Mouse (Mus musculus) midbrain, embryonic 14.5 days (tissue): ENCODE measurements around the gene Krt14. TPM values are rescaled to one million over a fixed set of nuclear protein-coding genes. Genes with fewer than 3 reads are reported as not detected.
A peak's percentile ranks its signal among the peaks of the same experiment; 100 is the strongest.

ENCODE experiments used
- ATAC-seq: fragments of 200-750 bp; cut with Nextera tagmentation; 2 replicates; pipeline ENCODE4 v1.8.0; 2017; ENCODE audit warnings: moderate number of reproducible peaks, moderate library complexity; ENCODE audit not compliant: low FRiP score, low TSS enrichment
- DNase-seq: peaks from one replicate; pipeline ENCODE4 v3.0.0-alpha.2; 2015
- H3K27ac ChIP-seq: fragments of 300-500 bp; sonication (generic); replicated peaks from 2 replicates; pipeline ENCODE4 v1.5.1; 2014; ENCODE audit warnings: mild to moderate bottlenecking, low read depth, low read length, moderate library complexity
- H3K27me3 ChIP-seq: fragments of 300-500 bp; sonication (generic); 2 replicates; pipeline ENCODE4 v1.6.1; 2014; ENCODE audit warnings: low read length, control low read depth, mixed read lengths; ENCODE audit not compliant: control insufficient read depth, insufficient read depth
- H3K36me3 ChIP-seq: fragments of 300-500 bp; sonication (generic); 2 replicates; pipeline ENCODE4 v1.6.1; 2014; ENCODE audit warnings: low read length, control low read depth; ENCODE audit not compliant: control insufficient read depth, insufficient read depth
- H3K4me1 ChIP-seq: fragments of 300-500 bp; sonication (generic); 2 replicates; pipeline ENCODE4 v1.6.1; 2014; ENCODE audit warnings: mild to moderate bottlenecking, antibody characterized with exemption, low read length, control low read depth; ENCODE audit not compliant: control insufficient read depth, insufficient read depth
- H3K4me2 ChIP-seq: fragments of 300-500 bp; sonication (generic); 2 replicates; pipeline ENCODE4 v1.6.1; 2014; ENCODE audit warnings: mild to moderate bottlenecking, low read length, moderate library complexity
- H3K4me3 ChIP-seq: fragments of 300-500 bp; sonication (generic); replicated peaks from 2 replicates; pipeline ENCODE4 v1.5.1; 2014; ENCODE audit warnings: low read depth, low read length
- H3K9ac ChIP-seq: fragments of 300-500 bp; sonication (generic); replicated peaks from 2 replicates; pipeline ENCODE4 v1.6.1; 2014; ENCODE audit warnings: mild to moderate bottlenecking, low read length, moderate library complexity
- H3K9me3 ChIP-seq: fragments of 300-500 bp; sonication (generic); 2 replicates; pipeline ENCODE4 v1.6.1; 2016; ENCODE audit warnings: low read length, control low read depth, mixed read lengths; ENCODE audit not compliant: control insufficient read depth
- WGBS: fragments of 180-500 bp; shearing (Covaris S2); extraction: QIAGEN DNeasy Blood & Tissue Kit; methylation state at CpG from one replicate; pipeline ENCODE4 v1.1.7; 2014; 5-methylcytosine and 5-hydroxymethylcytosine counted together
- polyA plus RNA-seq: library from polyadenylated mRNA; unstranded; fragments of >200 nt; fragmentation: Nextera tagmentation; extraction: Ambion mirVana; gene quantifications from 2 replicates; pipeline ENCODE4 v1.2.1, GENCODE M21; 2014

Gene Krt14
- polyA plus RNA-seq, 1 experiment from 2014 or later: not detected

DNA sequence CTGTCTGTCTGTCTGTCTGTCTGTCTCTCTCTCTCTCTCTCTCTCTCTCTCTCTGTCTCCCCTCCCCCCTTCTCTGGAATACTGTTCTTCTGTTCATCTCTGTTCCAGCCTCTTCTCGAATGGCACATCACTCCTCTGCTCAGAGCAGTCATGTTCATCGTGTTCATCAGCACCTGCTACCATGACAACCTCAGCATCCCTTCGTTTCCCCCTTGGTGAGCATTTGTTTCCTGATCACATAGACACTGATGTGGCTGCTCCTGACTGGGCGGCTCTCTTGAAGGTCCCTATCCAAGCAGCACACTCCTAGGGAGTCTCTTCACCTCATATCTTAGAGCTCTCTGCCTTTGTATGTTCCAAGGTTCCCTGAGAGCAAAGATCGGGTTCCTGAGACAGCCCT lies 29.0 kb downstream of the Krt14 start:
- Histone ChIP-seq H3K36me3 (no peaks in the 10 kb centered on the region), H3K9ac (no peak overlapping the region), H3K27me3 (no peaks in the 10 kb centered on the region), H3K9me3 (no peaks in the 10 kb centered on the region), H3K4me2 (no peak overlapping the region), H3K4me1 (no peaks in the 10 kb centered on the region), H3K27ac (no peak overlapping the region), H3K4me3 (no peak overlapping the region)
- ATAC-seq (no peak), DNase-seq (no peak)
- WGBS: 75% methylated on average over 5 of the region's 5 CpGs

GRCm38 (mm10) chr11:100176791-100177190 lies 30.6 kb downstream of the Krt14 start:
- no peaks in the 10 kb centered on the region for H3K36me3 ChIP-seq
- no peaks in the 10 kb centered on the region for H3K27me3 ChIP-seq
- DNase-seq (no peak), ATAC-seq (no peak)
- WGBS: 86% methylated on average over 9 of the region's 9 CpGs
- no peak overlapping the region for H3K9ac ChIP-seq
- no peak overlapping the region for H3K4me3 ChIP-seq
- H3K27ac ChIP-seq: no peak overlapping the region
- H3K4me2 ChIP-seq: no peak overlapping the region
- no peaks in the 10 kb centered on the region for H3K4me1 ChIP-seq
- H3K9me3 ChIP-seq: no peaks in the 10 kb centered on the region

DNA sequence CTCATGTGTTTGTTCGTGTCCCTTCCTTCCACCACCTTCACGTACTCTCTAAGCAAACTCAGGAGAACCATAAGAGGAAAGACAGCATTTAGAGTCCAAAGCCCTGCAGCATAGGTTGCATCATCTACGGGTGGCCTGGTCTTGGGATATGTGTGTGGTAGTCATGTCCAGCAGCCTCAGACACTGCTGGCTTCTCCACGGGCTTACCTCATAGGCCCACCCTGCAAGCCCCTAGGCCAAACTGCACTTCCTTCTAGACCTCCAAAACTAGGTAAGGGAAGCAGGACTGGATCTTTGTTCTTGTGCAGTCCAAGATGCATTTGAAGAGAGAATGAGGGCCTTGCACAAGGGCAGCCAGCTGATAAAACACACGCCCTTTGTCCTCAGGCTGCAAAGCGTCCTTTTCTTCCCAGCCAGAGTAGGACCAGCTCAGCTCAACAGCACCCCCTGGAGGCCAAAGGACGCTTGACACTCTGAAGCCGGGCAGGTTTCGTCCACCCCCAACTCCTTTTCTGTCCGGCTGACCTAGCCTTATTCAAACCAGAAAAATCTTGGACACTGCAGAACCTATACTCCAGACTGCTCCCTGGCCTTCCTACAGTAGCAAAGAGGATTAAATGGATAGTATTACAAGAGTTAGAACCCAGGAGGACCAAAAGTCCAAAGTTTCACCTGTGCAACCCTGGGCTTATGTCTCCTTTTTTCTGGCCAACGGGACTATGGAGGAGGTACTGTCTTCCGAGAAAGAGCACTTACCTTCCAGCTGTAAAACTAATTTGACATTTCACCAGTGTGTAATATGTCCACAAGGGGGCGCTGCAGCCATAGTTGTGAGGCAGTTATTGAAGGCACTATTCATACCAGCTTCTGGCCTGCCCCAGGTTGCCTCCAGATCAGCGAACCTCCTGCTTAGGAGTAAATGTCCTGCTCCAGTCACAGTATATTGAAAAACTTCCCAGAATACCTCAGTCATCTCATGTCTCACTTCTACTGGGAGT lies 38.3 kb downstream of the Krt14 start:
- 32% methylated on average over 14 of the region's 14 CpGs for WGBS

DNA sequence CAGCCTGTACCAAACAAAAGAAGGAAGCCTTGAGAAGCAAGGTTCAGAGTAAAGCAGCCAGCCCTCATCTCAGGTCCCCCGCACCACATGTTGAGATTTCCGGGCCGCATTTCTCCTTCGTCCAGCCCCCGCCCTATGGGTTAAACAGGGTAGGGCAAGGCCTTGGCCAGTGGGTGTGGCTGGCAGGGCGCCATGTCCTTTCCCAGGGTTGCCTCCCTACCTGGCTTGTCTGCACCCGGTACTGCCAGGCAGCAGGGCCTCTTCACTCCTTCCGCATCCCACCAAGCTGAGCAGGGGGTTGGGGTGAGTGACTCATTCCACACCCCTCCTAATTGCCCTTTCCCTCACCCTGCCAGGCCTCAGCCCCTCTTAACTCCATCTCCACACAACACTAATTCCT lies 39.3 kb downstream of the Krt14 start:
- Histone ChIP-seq H3K4me1 (no peaks in the 10 kb centered on the region), H3K27ac (no peak overlapping the region), H3K9me3 (no peaks in the 10 kb centered on the region), H3K36me3 (no peaks in the 10 kb centered on the region), H3K9ac (no peak overlapping the region), H3K4me3 (no peak overlapping the region), H3K4me2 (no peak overlapping the region), H3K27me3 (no peaks in the 10 kb centered on the region)
- DNase-seq (no peak), ATAC-seq (no peak)
- 80% methylated on average over 8 of the region's 8 CpGs for WGBS

More for the DNA sequence above, 38.3 kb downstream of the Krt14 start:
- H3K4me2 ChIP-seq: no peak overlapping the region
- no peaks in the 10 kb centered on the region for H3K36me3 ChIP-seq
- H3K27me3 ChIP-seq: no peaks in the 10 kb centered on the region
- H3K4me1 ChIP-seq: no peaks in the 10 kb centered on the region
- H3K9me3 ChIP-seq: no peaks in the 10 kb centered on the region
- ATAC-seq: no peak
- H3K27ac ChIP-seq: no peak overlapping the region
- H3K4me3 ChIP-seq: no peak overlapping the region
- no peak overlapping the region for H3K9ac ChIP-seq
- peak; percentile 80 for DNase-seq

GRCm38 (mm10) chr11:100164392-100164791 lies 43.0 kb downstream of the Krt14 start:
- H3K27me3 ChIP-seq: no peaks in the 10 kb centered on the region
- H3K36me3 ChIP-seq: no peaks in the 10 kb centered on the region
- no peak for ATAC-seq
- DNase-seq: no peak
- H3K4me3 ChIP-seq: no peak overlapping the region
- H3K9me3 ChIP-seq: no peaks in the 10 kb centered on the region
- WGBS: 74% methylated on average over 7 of the region's 7 CpGs
- H3K27ac ChIP-seq: no peak overlapping the region
- no peaks in the 10 kb centered on the region for H3K4me1 ChIP-seq
- no peak overlapping the region for H3K9ac ChIP-seq
- no peak overlapping the region for H3K4me2 ChIP-seq

DNA sequence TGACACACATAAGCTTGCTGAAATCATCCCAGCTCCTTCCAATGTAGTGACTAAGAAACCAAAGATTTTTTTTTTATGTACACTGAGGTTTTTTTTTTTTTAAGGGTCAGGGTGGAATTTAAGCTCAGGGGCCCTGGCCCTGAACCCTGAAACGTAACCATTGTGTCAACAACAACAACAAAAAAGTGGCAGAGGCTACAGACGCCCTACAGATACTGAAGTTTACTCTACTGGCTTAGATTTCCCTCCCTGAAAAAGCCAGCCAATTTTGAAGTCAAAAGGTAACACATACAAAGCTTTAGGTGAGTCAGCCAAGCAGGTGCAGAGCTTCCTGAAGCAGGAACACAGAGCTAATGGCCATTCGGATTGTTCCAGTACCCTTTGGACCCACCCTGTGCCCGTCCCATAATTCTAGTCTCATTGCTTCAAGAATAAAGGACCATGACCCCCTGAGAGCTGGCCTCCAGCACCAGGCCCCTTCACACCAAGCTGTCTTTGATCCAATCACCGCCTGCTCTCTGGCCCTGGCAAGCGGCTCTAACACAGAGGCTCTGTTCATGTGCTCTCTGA lies 49.4 kb downstream of the Krt14 start:
- H3K9ac ChIP-seq: no peak overlapping the region
- no peaks in the 10 kb centered on the region for H3K4me1 ChIP-seq
- ATAC-seq (no peak), DNase-seq (no peak)
- H3K4me3 ChIP-seq: no peak overlapping the region
- WGBS: 72% methylated on average over 6 of the region's 6 CpGs
- no peaks in the 10 kb centered on the region for H3K36me3 ChIP-seq
- H3K27me3 ChIP-seq: no peaks in the 10 kb centered on the region
- H3K9me3 ChIP-seq: no peaks in the 10 kb centered on the region
- no peak overlapping the region for H3K27ac ChIP-seq
- no peak overlapping the region for H3K4me2 ChIP-seq

- no peaks in the 10 kb centered on the region for H3K27me3 ChIP-seq
- no peak for ATAC-seq
- H3K4me2 ChIP-seq: no peak overlapping the region
- DNase-seq: no peak
- H3K9ac ChIP-seq: no peak overlapping the region
- H3K36me3 ChIP-seq: no peaks in the 10 kb centered on the region
- no peak overlapping the region for H3K4me3 ChIP-seq
- H3K27ac ChIP-seq: no peak overlapping the region
- H3K4me1 ChIP-seq: no peaks in the 10 kb centered on the region
- 83% methylated on average over 3 of the region's 3 CpGs for WGBS
- H3K9me3 ChIP-seq: no peaks in the 10 kb centered on the region
Observed at GRCm38 (mm10) chr11:100157331-100157730, 50.0 kb downstream of the Krt14 start.

GRCm38 (mm10) chr11:100155497-100156255 lies 51.7 kb downstream of the Krt14 start:
- no peaks in the 10 kb centered on the region for H3K9me3 ChIP-seq
- WGBS: 76% methylated on average over 8 of the region's 8 CpGs
- ATAC-seq (no peak), DNase-seq (no peak)
- H3K4me1 ChIP-seq: no peaks in the 10 kb centered on the region
- no peaks in the 10 kb centered on the region for H3K27me3 ChIP-seq
- H3K27ac ChIP-seq: no peak overlapping the region
- no peak overlapping the region for H3K4me2 ChIP-seq
- H3K9ac ChIP-seq: no peak overlapping the region
- H3K36me3 ChIP-seq: no peaks in the 10 kb centered on the region
- H3K4me3 ChIP-seq: no peak overlapping the region
